Mouse (Mus musculus) MEL (cell line): ENCODE measurements around the gene Fgfr2. TPM values are rescaled to one million over a fixed set of nuclear protein-coding genes. Genes with fewer than 3 reads are reported as not detected.

ENCODE experiments used
- DNase-seq: peaks from one replicate; pipeline ENCODE4 v3.0.0; 2011; ENCODE audit warnings: low read depth, low spot score
- H3K27ac ChIP-seq: 2 replicates; pipeline ENCODE4 v1.5.1; 2012; ENCODE audit warnings: low read depth, mild to moderate bottlenecking, control low read depth, low read length, moderate library complexity; ENCODE audit not compliant: control insufficient read depth
- H3K27me3 ChIP-seq, 2 experiments: fragments of 150-350 bp in 1 of 2; sonication (generic) in 1 of 2; 2 replicates each; pipeline ENCODE4 v1.6.1; 2012; ENCODE audit warnings: low read length in 2 of 2, mild to moderate bottlenecking in 2 of 2, improper control_type of control experiment in 1 of 2, moderate library complexity in 1 of 2; ENCODE audit not compliant: insufficient read depth in 2 of 2, control insufficient read depth in 1 of 2
- H3K36me3 ChIP-seq, 2 experiments: 2 replicates each; pipeline ENCODE4 v1.6.1; 2012 to 2014; ENCODE audit warnings: low read length in 2 of 2, improper control_type of control experiment in 1 of 2, inconsistent platforms in 1 of 2, mild to moderate bottlenecking in 1 of 2; ENCODE audit not compliant: insufficient read depth in 2 of 2, control insufficient read depth in 1 of 2
- H3K4me1 ChIP-seq, 2 experiments: fragments of 150-350 bp in 1 of 2; sonication (generic) in 1 of 2; 2 replicates each; pipeline ENCODE4 v1.6.1; 2012; ENCODE audit warnings: low read length in 2 of 2, improper control_type of control experiment in 1 of 2, mild to moderate bottlenecking in 1 of 2; ENCODE audit not compliant: insufficient read depth in 2 of 2, control insufficient read depth in 1 of 2
- H3K4me3 ChIP-seq, 2 experiments: fragments of 150-350 bp in 1 of 2; sonication (generic) in 1 of 2; 2 replicates each; pipeline ENCODE4 v1.5.1; 2012; ENCODE audit warnings: low read depth in 2 of 2, low read length in 2 of 2, mild to moderate bottlenecking in 2 of 2, moderate library complexity in 2 of 2, control low read depth in 1 of 2, improper control_type of control experiment in 1 of 2; ENCODE audit not compliant: control insufficient read depth in 1 of 2, insufficient read depth in 1 of 2
- H3K79me2 ChIP-seq: 2 replicates; pipeline ENCODE4 v1.6.1; 2012; ENCODE audit warnings: mild to moderate bottlenecking, low read length, moderate library complexity; ENCODE audit not compliant: control insufficient read depth, poor library complexity, insufficient read depth
- H3K9ac ChIP-seq: 2 replicates; pipeline ENCODE4 v1.6.1; 2012; ENCODE audit warnings: low read depth, mild to moderate bottlenecking, control low read depth, low read length, moderate library complexity; ENCODE audit not compliant: control insufficient read depth, poor library complexity, severe bottlenecking
- H3K9me3 ChIP-seq: fragments of 150-350 bp; sonication (generic); replicated peaks from 2 replicates; pipeline ENCODE4 v1.6.1; 2012; ENCODE audit warnings: mild to moderate bottlenecking, low read length, improper control_type of control experiment, moderate library complexity; ENCODE audit not compliant: insufficient read depth
- CHD2 ChIP-seq: IDR thresholded peaks from 2 replicates; pipeline ENCODE4 v1.6.1; 2011; ENCODE audit warnings: low read length, improper control_type of control experiment
- ETS1 ChIP-seq: IDR thresholded peaks from 2 replicates; pipeline ENCODE4 v1.6.1; 2012; ENCODE audit warnings: low read depth, mild to moderate bottlenecking, inconsistent platforms, low read length, improper control_type of control experiment, moderate library complexity
- GATA1 ChIP-seq: IDR thresholded peaks from 2 replicates; pipeline ENCODE4 v1.6.1; 2011; ENCODE audit warnings: low read depth, low read length, improper control_type of control experiment
- HCFC1 ChIP-seq: IDR thresholded peaks from 2 replicates; pipeline ENCODE4 v1.6.1; 2012; ENCODE audit warnings: low read depth, mild to moderate bottlenecking, inconsistent platforms, low read length, improper control_type of control experiment, moderate library complexity
- MAFK ChIP-seq: IDR thresholded peaks from 2 replicates; pipeline ENCODE4 v1.6.1; 2011; ENCODE audit warnings: low read depth, mild to moderate bottlenecking, low read length, improper control_type of control experiment, borderline replicate concordance
- MAX ChIP-seq: IDR thresholded peaks from 2 replicates; pipeline ENCODE4 v1.6.1; 2011; ENCODE audit warnings: low read length, improper control_type of control experiment
- MAZ ChIP-seq: IDR thresholded peaks from 2 replicates; pipeline ENCODE4 v1.6.1; 2012; ENCODE audit warnings: low read depth, mild to moderate bottlenecking, inconsistent platforms, low read length, improper control_type of control experiment
- MEF2A ChIP-seq: IDR thresholded peaks from 2 replicates; pipeline ENCODE4 v1.6.1; 2014; ENCODE audit warnings: low read depth, mild to moderate bottlenecking, inconsistent platforms, low read length, improper control_type of control experiment; ENCODE audit not compliant: poor library complexity, insufficient replicate concordance, severe bottlenecking; ENCODE audit errors: extremely low read depth
- MYB ChIP-seq: IDR thresholded peaks from 2 replicates; pipeline ENCODE4 v1.6.1; 2011; ENCODE audit warnings: mild to moderate bottlenecking, low read depth, low read length, improper control_type of control experiment
- MYC ChIP-seq: IDR thresholded peaks from 2 replicates; pipeline ENCODE4 v1.6.1; 2011; ENCODE audit warnings: low read depth, mild to moderate bottlenecking, low read length, improper control_type of control experiment, moderate library complexity
- NELFE ChIP-seq: IDR thresholded peaks from 2 replicates; pipeline ENCODE4 v1.6.1; 2011; ENCODE audit warnings: low read depth, low read length, improper control_type of control experiment
- POLR2AphosphoS5 ChIP-seq: IDR thresholded peaks from 2 replicates; pipeline ENCODE4 v1.6.1; 2012; ENCODE audit warnings: low read depth, borderline replicate concordance, mild to moderate bottlenecking, inconsistent platforms, low read length, moderate library complexity, mixed read lengths
- RAD21 ChIP-seq: IDR thresholded peaks from 2 replicates; pipeline ENCODE4 v1.6.1; 2011; ENCODE audit warnings: mild to moderate bottlenecking, low read depth, low read length, improper control_type of control experiment
- SMC3 ChIP-seq: IDR thresholded peaks from 2 replicates; pipeline ENCODE4 v1.6.1; 2011; ENCODE audit warnings: low read depth, low read length, improper control_type of control experiment
- TBP ChIP-seq: IDR thresholded peaks from 2 replicates; pipeline ENCODE4 v1.8.0; 2011; ENCODE audit warnings: low read depth, low read length, improper control_type of control experiment
- UBTF ChIP-seq: IDR thresholded peaks from 2 replicates; pipeline ENCODE4 v1.6.1; 2012; ENCODE audit warnings: low read depth, mild to moderate bottlenecking, inconsistent platforms, low read length, improper control_type of control experiment, moderate library complexity, borderline replicate concordance; ENCODE audit not compliant: insufficient read depth
- USF2 ChIP-seq, 2 experiments: IDR thresholded peaks; 2 replicates each; pipeline ENCODE4 v1.6.1; 2011 to 2012; ENCODE audit warnings: improper control_type of control experiment in 2 of 2, low read length in 2 of 2, borderline replicate concordance in 1 of 2, inconsistent platforms in 1 of 2, low read depth in 1 of 2, mild to moderate bottlenecking in 1 of 2; ENCODE audit not compliant: insufficient read depth in 1 of 2
- ZC3H11A ChIP-seq: IDR thresholded peaks from 2 replicates; pipeline ENCODE4 v1.6.1; 2012; ENCODE audit warnings: low read depth, mild to moderate bottlenecking, inconsistent platforms, low read length, improper control_type of control experiment
- ZKSCAN1 ChIP-seq: IDR thresholded peaks from 2 replicates; pipeline ENCODE4 v1.6.1; 2012; ENCODE audit warnings: low read depth, mild to moderate bottlenecking, inconsistent platforms, low read length, improper control_type of control experiment, moderate library complexity
- ZMIZ1 ChIP-seq: IDR thresholded peaks from 2 replicates; pipeline ENCODE4 v1.6.1; 2012; ENCODE audit warnings: low read depth, mild to moderate bottlenecking, inconsistent platforms, low read length, improper control_type of control experiment, moderate library complexity
- polyA plus RNA-seq, 2 experiments: library from polyadenylated mRNA; stranded (reverse) in 1 of 2; unstranded in 1 of 2; fragments of >175 nt in 1 of 2; fragments of >200 nt in 1 of 2; gene quantifications; 2 replicates each; pipeline versions ENCODE4 v1.2.1 to v1.2.4; 2012; ENCODE audit warnings: low replicate concordance in 2 of 2, low read depth in 1 of 2; ENCODE audit not compliant: insufficient read length in 2 of 2, insufficient read depth in 1 of 2, missing spikeins in 1 of 2
- total RNA-seq: library from RNA; depleted of rRNA; stranded (reverse); fragments of 300-350 nt; gene quantifications from 2 replicates; pipeline ENCODE4 v1.2.3, GENCODE M21; 2012

Fgfr2 gene
- total and polyA plus RNA-seq, 3 experiments: not detected

DNA sequence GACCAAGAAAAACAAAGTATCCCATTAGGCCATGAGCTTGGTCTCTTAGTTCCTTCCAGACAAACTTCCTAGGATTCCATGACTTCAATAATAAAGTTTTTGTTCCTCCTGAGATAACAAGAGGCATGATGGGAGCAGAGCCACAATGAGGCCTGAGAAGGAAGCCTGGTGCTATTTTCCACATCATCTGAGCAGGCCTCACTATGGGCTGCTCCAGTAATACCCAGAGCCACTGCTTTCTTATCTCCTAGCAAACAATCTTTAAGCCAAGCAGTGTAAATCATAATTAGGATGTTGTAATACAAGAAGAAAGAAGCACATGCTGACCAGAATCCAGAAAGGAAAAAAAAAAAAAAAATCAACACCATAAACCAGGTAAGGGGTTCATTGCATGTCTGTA lies 6.6 kb downstream of the Fgfr2 start:
- H3K27me3 ChIP-seq: no peaks in the 10 kb centered on the region
- TF ChIP-seq ZKSCAN1 (no peak), MYB (no peak), ZMIZ1 (no peak), RAD21 (no peak), MAFK (no peak), SMC3 (no peak), ETS1 (no peak), MEF2A (no peak), GATA1 (no peak)
- DNase-seq: no peak
- peaks cover 2 to 13% of the 10 kb centered on the region in 2 experiments; a peak in 3 of 4 replicates for H3K36me3 ChIP-seq
- H3K9ac ChIP-seq: no peak overlapping the region
- no peak overlapping the region for H3K27ac ChIP-seq
- H3K4me3 ChIP-seq: no peak overlapping the region
- peaks cover 79% of the 10 kb centered on the region for H3K79me2 ChIP-seq
- H3K4me1 ChIP-seq: peaks cover 0 to 7% of the 10 kb centered on the region in 2 experiments; a peak in 2 of 4 replicates
- H3K9me3 ChIP-seq: no peaks in the 10 kb centered on the region

- Histone ChIP-seq H3K9me3 (no peaks in the 10 kb centered on the region), H3K79me2 (peaks cover 77% of the 10 kb centered on the region), H3K9ac (no peak overlapping the region), H3K27me3 (no peaks in the 10 kb centered on the region), H3K4me1 (peaks cover 0 to 7% of the 10 kb centered on the region in 2 experiments; a peak in 2 of 4 replicates), H3K27ac (no peak overlapping the region), H3K4me3 (no peak overlapping the region), H3K36me3 (peaks cover 2 to 12% of the 10 kb centered on the region in 2 experiments; a peak in 3 of 4 replicates)
- TF ChIP-seq POLR2AphosphoS5 (no peak), NELFE (no peak), GATA1 (no peak), ZC3H11A (no peak), CHD2 (no peak), HCFC1 (no peak), MAZ (no peak), MYC (no peak), MAX (no peak), ZMIZ1 (no peak), USF2 (IDR thresholded peaks at IDR 0.05; ENCODE audit: borderline replicate concordance in 1 of 2, insufficient read depth in 1 of 2, low read depth in 1 of 2, low read length in 2 of 2) (no peak), SMC3 (no peak), UBTF (no peak), TBP (no peak)
- no peak for DNase-seq
Measured at GRCm38 (mm10) chr7:133115886-133116285, 7.3 kb downstream of the Fgfr2 start.
